Mouse (Mus musculus): ENCODE data around the gene Sfxn4. TPM values are rescaled to one million over a fixed set of nuclear protein-coding genes. Genes with fewer than 3 reads are reported as not detected.
A peak's percentile ranks its signal among the peaks of the same experiment; 100 is the strongest.

Sfxn4 gene
- total RNA-seq, 2 experiments from 2014 or later: 14.5 to 15.2 TPM

DNA sequence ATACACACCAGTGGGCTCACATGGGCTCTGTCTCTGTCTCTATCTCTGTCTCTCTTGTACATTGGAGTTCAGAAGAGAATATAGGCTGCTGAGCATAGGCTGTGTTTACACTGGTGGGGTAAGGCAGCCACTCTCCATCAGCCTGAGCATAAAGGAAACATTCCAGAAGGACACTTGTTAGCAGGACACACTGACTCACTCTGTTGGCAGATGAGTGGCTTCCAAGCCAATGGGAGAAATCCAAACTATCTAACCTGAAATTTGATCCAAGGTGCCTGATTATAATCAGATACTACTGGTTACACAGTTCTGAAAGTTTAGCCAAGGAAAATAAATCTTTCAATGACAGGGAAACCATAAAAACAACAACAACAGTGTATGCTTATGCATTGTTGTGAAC, 15.5 kb downstream of the Sfxn4 start:
- DNase-seq (ENCODE audit: extremely low spot score in 1 of 2, low spot score in 1 of 2): no peak

DNA sequence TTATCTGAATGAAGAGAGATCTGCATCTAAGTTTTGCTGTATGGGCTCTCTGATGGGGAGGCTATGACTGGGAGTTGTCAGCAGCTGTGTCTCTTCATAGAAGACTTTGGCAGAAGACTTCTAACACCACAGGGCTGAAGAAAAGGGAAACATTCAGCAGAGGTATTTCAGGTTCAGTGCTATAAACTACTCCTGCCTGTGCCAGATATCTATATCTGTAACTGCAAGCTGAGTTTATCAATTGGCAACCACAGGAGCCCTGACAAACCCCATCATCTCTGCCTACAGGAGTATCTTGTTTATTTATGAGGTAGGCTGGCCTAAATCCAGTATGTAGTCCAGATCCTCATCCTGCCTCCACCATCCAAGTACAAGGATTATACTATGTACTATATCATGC, 18.0 kb downstream of the Sfxn4 start:
- DNase-seq (ENCODE audit: extremely low spot score in 1 of 2, low spot score in 1 of 2): no peak

DNA sequence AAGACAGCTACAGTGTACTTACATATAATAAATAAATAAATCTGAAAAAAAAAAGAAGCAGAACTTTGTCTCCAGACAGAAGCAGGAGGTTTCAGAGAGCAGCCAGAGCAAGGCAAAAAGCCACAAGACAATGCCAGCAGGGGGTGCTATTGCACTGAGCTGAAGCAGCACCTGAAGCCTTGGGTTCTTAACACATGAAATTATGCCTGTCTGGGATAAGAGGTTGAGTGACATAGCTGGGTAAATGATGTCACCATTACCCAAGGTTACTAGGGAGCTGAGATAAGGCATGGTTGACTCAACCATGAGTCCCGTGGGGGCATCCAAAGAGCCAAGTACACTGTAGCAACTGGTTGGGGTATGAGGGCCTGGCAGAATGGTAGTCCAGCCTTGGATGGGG, 23.5 kb downstream of the Sfxn4 start:
- DNase-seq (ENCODE audit: extremely low spot score in 1 of 2, low spot score in 1 of 2): peak; percentile 16 to 76

DNA sequence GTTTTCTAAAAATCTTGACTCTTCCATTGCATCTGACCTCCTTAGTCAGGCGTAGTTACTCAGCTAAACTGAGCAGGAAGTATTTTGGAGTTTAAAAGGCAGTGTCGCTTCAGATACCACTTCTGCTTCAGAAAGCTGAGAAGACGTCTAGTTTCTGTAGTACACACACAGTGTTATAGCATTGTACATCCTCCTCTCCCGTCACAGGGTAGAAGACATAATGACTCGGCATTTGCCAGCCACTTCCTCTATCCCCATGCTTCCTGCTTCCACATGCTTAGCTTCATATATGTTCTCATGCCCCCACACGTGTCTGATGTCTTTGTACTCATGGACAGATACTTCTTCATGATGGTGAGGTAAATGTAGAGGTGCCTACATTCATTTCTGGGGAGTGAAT, 42.6 kb downstream of the Sfxn4 start:
- no peak for DNase-seq (ENCODE audit: extremely low spot score in 1 of 2, low spot score in 1 of 2)

DNA sequence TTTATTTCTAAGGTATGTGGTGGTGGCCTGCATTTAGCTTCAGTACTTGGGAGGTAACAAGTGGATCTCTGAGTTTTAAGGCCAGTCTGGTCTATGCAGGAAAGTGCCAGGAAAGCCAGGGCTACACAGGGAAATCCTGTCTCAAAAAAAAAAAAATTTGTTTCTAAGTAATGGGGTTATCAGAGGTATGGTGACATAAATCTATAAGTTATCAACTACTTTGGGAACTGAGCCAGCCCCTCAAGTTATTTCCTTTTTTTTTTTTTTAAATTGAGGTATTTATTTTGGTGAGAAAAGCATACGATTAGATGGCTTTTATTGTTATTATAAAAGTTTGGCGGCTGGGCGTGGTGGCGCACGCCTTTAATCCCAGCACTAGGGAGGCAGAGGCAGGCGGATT, 48.1 kb downstream of the Sfxn4 start:
- no peak for DNase-seq (ENCODE audit: extremely low spot score in 1 of 2, low spot score in 1 of 2)

DNA sequence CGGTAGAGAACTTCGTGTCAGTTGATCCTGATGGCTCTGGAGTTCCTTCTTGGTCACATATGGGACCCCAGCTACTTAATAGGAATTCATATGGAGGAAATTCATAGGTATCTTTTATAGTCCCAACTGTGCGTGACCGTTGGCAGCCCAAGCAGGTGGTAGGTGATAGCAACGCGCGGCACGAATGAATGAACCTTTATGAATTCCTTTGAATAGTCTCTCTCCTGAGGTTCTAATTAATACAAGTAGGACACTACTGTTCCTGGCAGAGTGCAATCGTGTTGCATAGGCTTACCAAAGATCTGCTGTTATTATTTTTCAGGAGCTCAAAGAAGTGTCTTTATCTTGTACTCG, 49.3 kb downstream of the Sfxn4 start:
- DNase-seq (ENCODE audit: extremely low spot score in 1 of 2, low spot score in 1 of 2): no peak

DNA sequence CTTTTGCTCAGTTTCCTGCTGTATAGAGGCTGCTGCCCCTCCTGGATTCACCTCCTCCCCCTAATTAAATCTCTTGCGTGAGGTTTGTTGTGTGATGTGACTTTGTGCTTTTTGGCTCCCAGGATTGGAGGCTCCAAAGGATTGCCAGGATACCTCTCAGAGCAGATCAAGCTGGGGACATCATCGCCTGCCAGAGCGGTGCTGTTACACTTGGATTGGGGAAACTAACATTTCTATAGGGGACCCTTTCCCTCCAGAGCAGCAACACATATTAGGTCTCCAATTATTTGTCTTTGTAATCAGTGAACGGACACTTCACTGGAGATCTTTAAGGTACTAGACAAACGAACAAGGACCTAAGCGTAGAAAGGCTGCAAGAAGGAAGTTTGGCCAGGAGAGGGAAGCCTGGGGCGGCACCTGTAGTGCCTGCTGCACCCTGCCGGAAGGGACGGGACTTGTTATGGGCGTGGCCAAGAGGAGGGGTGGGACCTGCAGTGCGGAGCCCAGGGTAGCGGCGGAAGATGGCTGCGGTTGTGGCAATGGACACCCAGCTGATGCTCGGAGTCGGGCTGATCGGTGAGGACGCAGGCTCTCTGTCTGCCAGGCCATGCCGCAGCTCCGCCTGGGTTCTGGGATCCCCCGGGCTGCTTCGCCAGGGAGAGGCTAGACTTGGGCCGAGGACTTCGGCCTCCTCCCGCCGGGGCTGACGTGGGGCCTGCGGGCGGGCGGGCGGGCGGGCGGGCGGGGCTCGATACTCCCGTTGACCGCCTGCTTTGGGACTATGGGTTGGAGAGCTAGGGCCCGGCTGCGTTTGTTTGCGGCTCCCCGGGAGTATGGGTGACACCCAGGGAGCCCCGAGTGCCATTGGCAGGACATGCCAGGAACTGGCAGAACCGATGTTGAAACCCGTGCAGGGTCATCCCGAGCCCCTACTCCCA, 49.9 kb downstream of the Sfxn4 start, which contains the start of gene Fam45a:
TSS of gene Fam45a (plus strand) at position 488 of the 938 bp plus-strand sequence.
- peak; percentile 73 to 77 for DNase-seq (ENCODE audit: extremely low spot score in 1 of 2, low spot score in 1 of 2)

DNA sequence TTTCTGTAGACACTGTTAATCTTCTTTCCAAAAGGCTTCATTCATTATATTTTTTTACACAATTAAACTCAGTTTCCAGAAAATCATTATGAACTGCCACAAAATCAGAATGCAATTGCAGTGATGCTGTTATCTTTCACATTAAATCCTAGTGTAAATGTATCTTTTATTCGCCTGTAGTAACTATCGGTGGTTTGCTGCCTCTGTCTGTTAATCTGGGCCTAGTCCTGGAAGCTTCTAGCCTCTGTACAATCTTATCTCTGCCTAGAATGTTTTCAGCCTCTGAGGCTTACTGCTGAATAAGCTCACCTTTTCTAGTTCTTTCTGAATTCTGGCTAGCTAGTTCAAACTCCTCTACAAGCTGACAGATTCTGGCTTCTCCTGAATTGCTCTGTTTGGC, 51.4 kb downstream of the Sfxn4 start:
- DNase-seq (ENCODE audit: extremely low spot score in 1 of 2, low spot score in 1 of 2): no peak

DNA sequence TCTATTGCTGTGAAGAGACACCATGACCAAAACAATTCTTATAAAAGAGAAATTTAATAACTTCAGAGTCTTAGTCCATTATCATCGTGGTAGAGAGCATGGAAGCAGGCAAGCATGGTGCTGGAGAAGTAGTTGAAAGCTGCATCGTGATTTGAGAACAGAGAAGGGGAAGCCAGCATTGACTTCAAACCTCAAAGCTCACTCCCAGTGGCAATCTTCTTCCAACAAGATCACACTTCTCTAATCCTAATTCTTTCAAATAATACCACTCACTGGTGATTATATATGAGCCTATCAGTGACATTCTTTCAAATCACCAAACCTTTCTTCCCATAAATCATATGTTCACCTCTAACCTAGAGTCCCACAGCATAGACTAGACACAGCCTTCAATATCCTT, 56.4 kb downstream of the Sfxn4 start:
- DNase-seq (ENCODE audit: extremely low spot score in 1 of 2, low spot score in 1 of 2): no peak

DNA sequence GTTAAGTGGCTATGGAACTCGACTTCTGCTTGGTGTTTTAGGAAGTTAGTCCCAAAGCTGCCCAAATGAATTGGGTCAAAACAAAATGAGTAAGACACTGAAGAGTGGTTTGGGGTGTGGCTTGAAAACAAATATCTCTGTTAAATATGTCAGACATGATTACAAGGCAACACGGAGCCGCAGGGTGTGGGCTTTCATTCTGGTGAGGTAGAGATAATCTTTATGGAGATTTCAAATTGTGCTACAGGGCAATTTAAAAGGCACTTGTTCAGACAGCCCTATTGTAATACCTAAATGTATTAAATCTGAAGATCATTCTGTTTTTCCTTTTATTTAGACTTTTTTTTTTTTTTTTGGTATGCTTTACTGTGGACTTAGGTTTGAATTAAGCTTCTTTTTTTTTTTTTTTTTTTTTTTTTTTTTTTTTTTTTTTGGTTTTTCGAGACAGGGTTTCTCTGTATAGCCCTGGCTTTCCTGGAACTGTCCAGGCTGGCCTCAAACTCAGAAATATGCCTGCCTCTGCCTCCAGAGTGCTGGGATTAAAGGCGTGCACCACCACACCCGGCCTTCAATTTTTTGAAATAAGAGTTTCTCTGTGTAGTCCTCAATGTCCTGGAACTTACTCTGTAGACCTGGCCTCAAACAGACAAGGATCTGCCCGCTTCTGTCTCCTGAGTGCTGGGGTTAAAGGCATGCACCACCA, 61.3 kb downstream of the Sfxn4 start:
- no peak for DNase-seq (ENCODE audit: extremely low spot score in 1 of 2, low spot score in 1 of 2)

DNA sequence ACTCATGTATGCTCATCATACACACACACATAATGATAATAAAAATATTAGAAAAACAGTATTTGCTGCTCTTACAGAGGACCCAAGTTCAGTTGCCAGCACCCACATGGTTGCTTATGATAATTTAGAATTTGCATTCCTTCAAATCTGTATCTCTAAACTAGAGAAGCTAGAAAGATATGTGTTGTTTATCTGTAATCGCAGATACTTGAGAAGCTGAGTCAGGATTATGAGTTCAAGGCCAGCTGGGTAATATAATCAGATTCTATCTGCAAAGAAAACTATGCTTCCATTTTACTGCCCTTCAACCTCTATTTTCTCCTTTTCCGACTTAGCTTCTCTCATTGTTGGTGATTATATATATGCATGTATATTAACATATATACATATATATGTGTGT, 63.9 kb downstream of the Sfxn4 start:
- DNase-seq (ENCODE audit: extremely low spot score in 1 of 2, low spot score in 1 of 2): no peak

DNA sequence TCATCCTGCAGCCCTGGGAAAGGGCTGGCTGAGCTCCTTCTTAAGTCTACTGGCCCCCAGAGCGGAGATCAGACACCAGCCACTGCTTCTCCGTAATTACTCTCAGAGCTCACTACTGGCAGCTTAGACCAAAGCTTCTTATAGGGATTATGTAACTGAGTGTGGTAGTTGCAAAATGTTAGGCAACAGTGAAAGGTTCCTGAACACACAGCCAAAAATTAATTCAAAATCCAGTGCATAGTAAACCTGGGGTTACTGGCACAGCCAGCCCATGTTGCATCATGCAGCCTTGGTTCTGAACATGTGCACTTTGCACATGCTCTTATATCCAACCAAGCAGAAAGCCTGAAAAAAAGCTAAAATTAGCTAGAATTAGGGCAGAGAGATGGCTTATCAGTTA, 66.0 kb downstream of the Sfxn4 start:
- no peak for DNase-seq (ENCODE audit: extremely low spot score in 1 of 2, low spot score in 1 of 2)

DNA sequence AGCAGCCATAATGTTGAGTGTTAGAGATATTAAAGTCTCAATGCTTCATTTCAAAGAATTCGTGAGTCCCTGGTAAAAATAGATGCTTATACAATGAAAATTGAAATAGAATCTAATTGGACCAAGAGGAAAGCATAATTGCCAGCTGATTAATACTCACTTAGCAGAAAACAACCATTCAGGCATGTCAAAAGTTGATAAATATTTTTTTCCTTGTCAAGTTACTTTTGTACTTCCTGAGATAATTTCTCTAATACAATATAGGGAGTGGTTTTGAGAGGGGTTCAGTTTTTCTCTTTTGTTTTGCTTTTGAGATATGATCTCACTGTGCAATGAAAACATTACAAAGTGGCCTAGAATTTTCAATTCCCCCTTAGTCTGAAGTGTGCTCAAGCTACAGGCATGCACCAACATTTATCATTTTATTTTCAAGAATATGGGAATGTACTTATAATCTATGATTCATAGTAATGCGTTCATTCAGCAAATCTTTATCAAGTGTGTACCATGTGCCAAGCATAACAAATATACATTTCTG, 68.0 kb downstream of the Sfxn4 start:
- DNase-seq (ENCODE audit: extremely low spot score in 1 of 2, low spot score in 1 of 2): no peak

DNA sequence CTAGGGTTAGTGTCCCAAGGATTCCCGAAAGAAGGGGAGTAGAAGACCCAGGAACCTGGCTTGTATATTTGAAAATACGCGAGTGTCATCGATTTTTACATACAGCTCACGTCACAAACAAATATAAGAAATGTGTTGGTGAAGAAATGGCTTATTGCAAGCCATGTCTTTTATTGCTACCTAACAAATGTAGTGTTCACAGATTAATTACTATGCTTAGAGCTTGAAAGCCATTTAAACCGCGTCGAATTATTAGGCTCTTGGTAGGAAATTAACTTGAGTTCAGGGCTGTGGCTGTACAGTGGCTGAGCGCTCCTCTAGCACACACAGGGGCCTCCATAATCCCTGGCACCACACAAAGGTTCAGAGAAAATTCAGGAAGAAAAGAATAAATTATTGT, 70.1 kb downstream of the Sfxn4 start:
- DNase-seq (ENCODE audit: extremely low spot score in 1 of 2, low spot score in 1 of 2): peak in 1 of 2 experiments; percentile 15

DNA sequence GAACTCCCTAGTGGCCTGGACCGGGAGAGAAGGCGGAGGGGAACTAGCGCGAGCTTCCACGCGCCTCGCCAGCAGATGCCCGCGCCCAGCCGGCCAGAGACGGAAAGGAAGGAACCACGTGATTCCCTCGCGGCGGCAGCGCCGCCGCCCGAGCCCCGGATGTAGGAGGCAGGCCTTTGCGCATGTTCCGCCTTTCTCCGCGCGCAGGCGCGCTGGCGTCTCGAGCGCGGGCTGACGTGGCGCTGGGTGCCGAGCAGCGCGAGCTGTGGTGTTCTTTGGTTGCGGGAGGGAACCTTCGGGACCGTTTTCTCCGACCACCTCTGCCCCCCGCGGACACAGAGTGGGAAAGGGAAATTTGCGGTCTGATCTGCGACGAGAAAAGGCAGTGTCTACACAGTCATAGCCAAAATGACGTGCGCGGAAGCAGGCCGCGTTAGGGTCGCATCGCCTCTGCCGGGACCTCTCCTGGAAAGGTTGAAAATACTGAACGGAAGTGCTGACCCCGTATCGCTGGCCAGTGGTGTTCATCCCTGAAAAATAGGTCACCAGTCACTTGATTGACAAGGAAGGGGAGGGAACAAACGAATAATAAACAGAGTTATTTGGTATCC, 70.6 kb downstream of the Sfxn4 start, which contains the start of gene Eif3a:
TSS of gene Eif3a (minus strand) at position 108 of the 611 bp plus-strand sequence.
- DNase-seq (ENCODE audit: extremely low spot score in 1 of 2, low spot score in 1 of 2): peak; percentile 90 to 95

DNA sequence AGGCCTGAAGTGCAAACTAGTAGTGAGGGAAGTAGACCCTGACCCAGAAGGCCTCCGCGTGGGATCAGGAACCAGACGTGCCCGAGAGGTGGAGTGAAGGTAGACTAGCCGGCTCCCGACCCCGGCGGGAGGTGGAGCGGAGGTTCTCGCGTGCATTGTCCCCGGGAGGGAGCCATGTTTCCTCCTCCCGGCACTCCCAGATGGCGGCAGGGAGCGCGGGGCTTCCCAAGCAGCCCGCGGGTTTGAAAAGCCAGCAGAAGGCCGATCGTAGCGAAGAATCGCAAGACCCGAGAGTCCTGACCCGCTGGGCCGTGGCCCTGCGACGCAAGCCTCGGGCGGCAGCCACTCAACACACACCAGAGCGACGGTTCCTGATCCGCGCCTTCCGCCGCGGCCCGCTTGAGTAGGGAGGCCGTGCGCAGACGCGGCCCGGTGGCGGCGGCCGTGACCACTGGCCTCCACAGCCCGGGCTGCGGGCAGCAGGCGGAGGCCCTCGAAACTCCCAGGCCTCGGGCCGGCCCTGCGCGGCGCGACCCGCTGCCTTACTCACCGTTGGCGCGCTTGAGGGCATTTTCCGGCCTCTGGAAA, 71.3 kb downstream of the Sfxn4 start:
- peak; percentile 18 to 44 for DNase-seq (ENCODE audit: extremely low spot score in 1 of 2, low spot score in 1 of 2)

DNA sequence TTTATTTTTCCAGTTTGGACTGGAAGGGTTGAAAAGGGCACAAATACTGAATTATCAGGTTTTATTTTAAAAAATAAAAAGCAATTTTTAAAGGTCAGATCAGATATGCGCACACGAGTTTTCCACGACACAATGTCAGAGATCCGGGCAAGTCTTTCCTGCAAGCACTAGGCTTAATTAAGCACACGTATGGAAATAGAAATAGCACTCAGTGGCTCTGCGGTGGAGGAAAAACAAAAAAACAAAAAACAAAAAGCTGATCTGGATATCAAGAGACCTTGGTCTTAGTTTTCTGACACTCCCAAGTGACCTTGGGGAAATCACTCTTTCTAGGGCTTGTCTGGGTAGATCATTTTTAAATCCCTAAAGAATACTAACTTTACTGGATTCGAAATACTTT, 71.8 kb downstream of the Sfxn4 start:
- DNase-seq (ENCODE audit: extremely low spot score in 1 of 2, low spot score in 1 of 2): no peak

DNA sequence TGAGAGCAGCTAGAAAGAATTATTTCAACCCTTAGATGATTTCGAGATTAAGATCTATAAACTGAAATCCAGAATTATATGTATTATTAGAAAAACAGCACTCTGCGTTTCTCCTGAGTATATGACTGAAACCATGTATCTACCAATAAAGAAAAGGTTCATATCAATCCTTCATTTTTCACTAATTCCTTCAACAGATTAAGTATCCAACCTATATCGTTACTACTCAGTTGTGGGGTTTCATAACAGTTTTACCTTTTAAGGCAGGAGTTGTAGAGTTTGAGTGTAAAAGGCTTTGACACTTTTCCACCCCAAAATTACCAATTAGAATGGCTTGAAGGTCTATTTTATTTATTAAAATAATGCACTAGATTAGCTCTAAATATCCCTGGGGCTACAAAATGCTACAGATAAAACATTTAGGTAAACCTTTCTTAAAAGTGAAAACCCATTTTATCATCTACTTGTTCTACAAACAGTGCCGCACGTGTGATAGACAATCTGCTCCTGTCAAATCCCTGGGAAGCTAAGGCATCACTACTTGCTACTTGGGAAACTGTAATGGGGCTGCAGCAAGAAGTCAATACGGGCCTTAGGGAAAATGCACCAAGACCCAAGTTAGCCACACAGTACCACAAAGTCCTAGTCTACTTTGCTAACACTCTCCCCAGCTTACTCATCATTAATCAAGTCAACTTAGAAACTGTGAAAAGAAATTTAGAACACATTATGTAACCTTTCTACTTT, 72.9 kb downstream of the Sfxn4 start:
- DNase-seq (ENCODE audit: extremely low spot score in 1 of 2, low spot score in 1 of 2): no peak

DNA sequence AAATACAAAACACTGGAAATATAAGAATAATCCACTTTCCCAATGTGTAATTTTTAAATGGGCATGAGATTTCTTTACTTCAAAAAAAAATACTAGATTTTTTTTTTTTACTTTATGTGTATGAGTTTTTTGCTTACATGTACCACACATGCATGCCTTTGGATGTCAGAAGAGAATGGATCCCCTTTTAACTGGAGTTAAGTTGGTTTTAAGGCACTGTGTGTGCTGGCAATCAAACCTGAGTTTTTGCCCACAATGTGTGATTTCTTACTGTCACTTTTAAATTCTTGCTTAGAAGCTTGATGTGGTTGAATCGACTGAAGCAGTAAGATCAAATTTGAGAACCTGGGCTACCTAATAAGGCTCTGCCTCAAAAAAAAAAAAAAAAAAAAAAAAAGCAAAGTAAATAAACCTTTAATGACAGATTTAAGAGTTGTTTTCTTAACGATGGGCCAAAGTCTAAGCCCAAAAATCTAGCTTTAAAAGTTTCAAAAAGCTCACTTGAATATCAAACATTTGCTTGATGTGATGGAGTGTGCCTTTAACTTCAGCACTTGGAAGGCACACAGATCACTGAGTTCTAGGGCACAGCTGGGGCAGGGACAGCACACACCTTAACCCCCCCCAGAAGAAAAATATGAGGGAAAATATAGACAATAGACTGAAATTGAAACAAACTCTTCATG, 73.7 kb downstream of the Sfxn4 start:
- no peak for DNase-seq (ENCODE audit: extremely low spot score in 1 of 2, low spot score in 1 of 2)

Data from layer of hippocampus, postnatal 25 days (tissue).